Mouse (Mus musculus): ENCODE measurements around the gene Fcer1a.
"Not testable (repeated sequence)": the region's sequence is repeated elsewhere in the genome, so short reads cannot be mapped to it uniquely, and the experiment has no call there.

Gene Fcer1a

GRCm38 (mm10) chr1:173227081-173227480 lies at the start of gene Fcer1a:
TSS of gene Fcer1a (minus strand) at chr1:173227214.
- no peak for DNase-seq (ENCODE audit: low spot score in 2 of 2)

- DNase-seq (ENCODE audit: low spot score in 2 of 2): no peak
These were observed 38.7 kb upstream of the Fcer1a start, which contains the start of gene Olfr418 for GRCm38 (mm10) chr1:173265701-173266100. TSS of gene Olfr418 (plus strand) at chr1:173266001.

DNA sequence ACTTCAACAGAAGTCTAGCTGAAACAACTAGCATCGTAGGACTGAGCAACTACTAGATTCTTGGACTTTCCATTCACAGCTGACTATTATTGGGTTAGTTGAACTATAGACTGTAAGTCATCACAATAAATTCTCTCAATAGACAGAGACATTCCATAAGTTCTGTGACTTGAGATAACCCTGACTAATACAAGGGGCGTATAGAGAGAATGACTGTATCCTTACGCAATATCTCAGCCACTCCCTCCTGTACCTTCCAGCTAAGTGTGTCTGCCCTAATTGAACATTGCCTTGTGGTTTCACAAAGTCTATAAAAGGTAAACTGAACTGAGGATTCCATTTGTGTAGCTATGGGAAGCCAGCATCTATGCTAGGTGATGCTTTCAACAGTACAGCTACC lies 22.9 kb upstream of the Fcer1a start:
- no peak for DNase-seq (ENCODE audit: low spot score in 2 of 2)

- DNase-seq (ENCODE audit: low spot score in 2 of 2): not testable (repeated sequence)
These were observed 10.0 kb upstream of the Fcer1a start for GRCm38 (mm10) chr1:173237004-173237403.

GRCm38 (mm10) chr1:173216481-173216880 lies 10.5 kb downstream of the Fcer1a start:
- no peak for DNase-seq (ENCODE audit: low spot score in 2 of 2)

DNA sequence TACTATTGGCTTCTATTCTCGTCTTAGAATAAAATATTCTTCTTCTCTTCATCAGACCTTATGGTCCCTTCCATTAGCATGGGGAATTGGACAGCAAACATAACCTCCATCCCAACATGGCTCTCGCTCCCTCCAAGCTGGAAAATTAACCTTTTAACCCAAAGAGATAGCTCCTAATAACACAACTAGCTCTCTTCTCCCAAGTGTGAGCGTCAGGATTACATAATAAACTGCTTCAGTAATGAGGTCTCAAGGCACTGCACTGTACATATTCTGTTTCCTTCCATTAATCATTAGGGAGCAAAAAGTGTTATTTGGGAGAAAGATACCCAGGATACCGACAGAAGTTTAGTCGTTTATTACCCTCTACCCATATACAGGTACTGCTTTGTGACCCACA lies 14.9 kb downstream of the Fcer1a start, which contains the start of gene Olfr1404:
Gene Olfr1404, plus strand, starts transcription at position 301 of the 400 bp plus-strand sequence.
- DNase-seq (ENCODE audit: low spot score in 2 of 2): no peak

GRCm38 (mm10) chr1:173197508-173197907 lies 29.5 kb downstream of the Fcer1a start, which contains the start of gene Olfr218:
TSS of gene Olfr218 (plus strand) at chr1:173197808.
- no peak for DNase-seq (ENCODE audit: low spot score in 2 of 2)

- no peak for DNase-seq (ENCODE audit: low spot score in 2 of 2)
These were observed 30.7 kb downstream of the Fcer1a start for GRCm38 (mm10) chr1:173196359-173196758.

DNA sequence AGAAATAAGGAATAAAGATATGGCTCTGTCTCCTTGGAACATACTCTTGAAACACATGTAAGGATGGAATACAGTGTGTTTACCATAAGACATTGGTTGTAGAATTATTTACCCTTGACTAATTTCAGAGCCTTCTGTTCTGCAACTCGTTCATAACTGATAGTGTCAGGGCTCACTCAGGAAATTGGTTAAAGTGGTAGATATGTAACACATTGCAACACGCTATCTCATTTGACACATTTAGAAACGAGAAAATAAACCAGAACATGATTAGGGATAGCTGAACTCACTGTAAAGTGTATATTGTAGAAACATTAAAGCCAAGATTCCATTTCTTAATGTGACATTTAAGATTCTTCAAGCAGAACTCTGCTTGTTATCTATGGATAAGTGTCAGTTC lies 35.0 kb downstream of the Fcer1a start:
- no peak for DNase-seq (ENCODE audit: low spot score in 2 of 2)

DNA sequence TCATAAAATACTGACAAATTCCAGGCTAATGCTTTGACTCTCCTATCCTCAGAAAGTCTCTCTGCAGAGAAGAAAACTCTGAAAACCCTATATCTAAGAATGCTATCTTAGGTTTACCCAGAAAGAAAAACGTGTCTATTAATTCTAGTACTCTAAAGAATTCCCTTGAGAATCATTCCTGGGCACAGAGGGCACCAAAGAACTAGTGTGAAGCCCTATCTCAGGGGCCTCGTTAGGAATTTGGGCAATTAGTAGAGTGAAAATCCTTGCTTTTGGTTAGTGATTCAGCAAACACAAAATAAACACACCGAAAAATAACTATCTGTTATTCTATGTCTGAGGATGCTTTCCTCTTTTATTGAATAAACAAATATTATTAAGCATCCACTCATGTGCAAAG lies 36.5 kb downstream of the Fcer1a start, which contains the start of gene Olfr1406:
Gene Olfr1406, minus strand, starts transcription at position 101 of the 400 bp plus-strand sequence.
- no peak for DNase-seq (ENCODE audit: low spot score in 2 of 2)

- no peak for DNase-seq (ENCODE audit: low spot score in 2 of 2)
These were observed 52.7 kb downstream of the Fcer1a start for GRCm38 (mm10) chr1:173174154-173174842.

Data from spleen, postnatal 36 days (tissue).